Mouse (Mus musculus): ENCODE measurements around the gene Zscan5b. TPM values are rescaled to one million over a fixed set of nuclear protein-coding genes. Genes with fewer than 3 reads are reported as not detected.

The Zscan5b gene
- polyA plus RNA-seq, 1 experiment from 2014 or later, result not detected

GRCm38 (mm10) chr7:6284442-6285012 lies 62.4 kb downstream of the Zscan5b start:
- H3K27ac ChIP-seq, result no peak overlapping the region
- H3K4me3 ChIP-seq, result no peak overlapping the region
- H3K27me3 ChIP-seq, result no peaks in the 10 kb centered on the region
- 86% methylated on average over 4 of the region's 4 CpGs for whole genome bisulfite sequencing
- ATAC-seq (ENCODE audit: insufficient number of reproducible peaks, insufficient read depth, low FRiP score, low TSS enrichment, low read depth), result no peak
- no peaks in the 10 kb centered on the region for H3K9me3 ChIP-seq
- H3K4me1 ChIP-seq, result peaks cover 20% of the 10 kb centered on the region
- no peak overlapping the region for H3K9ac ChIP-seq
- H3K4me2 ChIP-seq, result no peak overlapping the region
- H3K36me3 ChIP-seq, result no peaks in the 10 kb centered on the region

DNA sequence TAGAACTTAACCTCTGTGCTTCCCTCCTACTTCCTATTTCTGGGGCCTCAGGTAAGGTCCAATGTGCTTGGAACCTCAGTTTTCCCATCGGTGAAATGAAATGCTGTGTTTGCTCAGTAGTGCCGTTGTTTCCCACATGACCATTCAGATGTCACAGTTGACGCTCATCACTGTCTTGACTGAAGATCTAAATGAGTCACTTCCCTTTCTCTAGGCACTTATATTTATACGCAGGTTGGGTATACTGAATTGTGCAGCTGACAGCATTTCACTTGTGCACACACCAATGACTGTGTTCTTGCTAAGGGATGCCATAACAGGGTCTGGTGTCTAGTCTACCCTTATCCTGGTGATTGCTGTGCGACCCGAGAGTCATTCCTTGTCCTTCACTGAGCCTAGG lies 63.3 kb downstream of the Zscan5b start:
- Histone ChIP-seq H3K4me1 (peaks cover 20% of the 10 kb centered on the region), H3K4me3 (0 out of 2 replicates have a peak overlapping the region, but pooled peaks have one; percentile 52), H3K27me3 (no peaks in the 10 kb centered on the region), H3K9ac (peak overlapping the region; percentile 75; the same call in 1 of the 2 replicates), H3K27ac (no peak overlapping the region), H3K4me2 (peak overlapping the region; percentile 71; the same call in 1 of the 2 replicates), H3K9me3 (no peaks in the 10 kb centered on the region), H3K36me3 (no peaks in the 10 kb centered on the region)
- WGBS, result 89% methylated on average over 6 of the region's 6 CpGs
- no peak for ATAC-seq (ENCODE audit: insufficient number of reproducible peaks, insufficient read depth, low FRiP score, low TSS enrichment, low read depth)

GRCm38 (mm10) chr7:6285842-6286705 lies 64.0 kb downstream of the Zscan5b start, which contains the start of gene Zfp667:
TSS of gene Zfp667 (plus strand) at chr7:6286579.
- H3K27ac ChIP-seq, result peak within 1 kb of the TSS; percentile 58
- no peaks in the 10 kb centered on the region for H3K9me3 ChIP-seq
- H3K27me3 ChIP-seq, result no peaks in the 10 kb centered on the region
- H3K4me3 ChIP-seq, result peak within 1 kb of the TSS; percentile 52
- H3K4me2 ChIP-seq, result peak within 1 kb of the TSS; percentile 71
- no peaks in the 10 kb centered on the region for H3K36me3 ChIP-seq
- H3K9ac ChIP-seq, result peak within 1 kb of the TSS; percentile 75
- ATAC-seq (ENCODE audit: insufficient number of reproducible peaks, insufficient read depth, low FRiP score, low TSS enrichment, low read depth), result peak; percentile 84
- 3% methylated on average over 50 of the region's 50 CpGs for WGBS
- peaks cover 20% of the 10 kb centered on the region for H3K4me1 ChIP-seq

DNA sequence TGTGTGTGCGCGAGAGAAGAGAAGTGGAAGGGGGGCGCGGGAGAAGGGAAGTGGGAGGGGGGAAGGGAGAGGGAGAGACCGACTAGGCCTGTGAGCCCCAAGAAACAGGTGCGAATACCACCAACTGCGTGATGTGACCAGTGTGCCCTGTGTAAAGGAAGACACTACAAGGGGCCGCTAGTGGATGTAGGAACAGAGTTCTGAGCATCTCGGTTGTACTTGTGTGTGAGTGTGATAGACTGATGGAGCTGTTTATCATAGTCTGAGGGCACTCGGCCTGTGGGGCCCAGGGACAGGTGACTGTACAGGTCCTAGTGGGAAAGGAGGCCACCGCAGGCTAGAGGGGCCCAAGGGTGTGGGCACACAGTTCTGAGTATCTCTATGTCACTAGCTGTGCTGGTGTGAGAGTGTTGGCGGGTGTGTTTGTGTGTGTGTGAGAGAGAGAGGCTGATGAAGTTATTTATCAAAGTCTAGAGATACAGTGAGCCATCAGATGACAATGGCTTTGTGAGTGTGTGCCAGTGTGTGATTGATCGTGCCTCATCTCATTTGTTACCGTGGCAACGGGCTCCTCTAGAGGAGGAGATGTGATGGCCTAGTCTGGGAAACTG lies 64.9 kb downstream of the Zscan5b start:
- ATAC-seq (ENCODE audit: insufficient number of reproducible peaks, insufficient read depth, low FRiP score, low TSS enrichment, low read depth), result peak; percentile 2
- Histone ChIP-seq H3K4me3 (peak overlapping the region; percentile 52), H3K4me2 (peak overlapping the region; percentile 71), H3K9me3 (no peaks in the 10 kb centered on the region), H3K36me3 (no peaks in the 10 kb centered on the region), H3K9ac (peak overlapping the region; percentile 75), H3K4me1 (peaks cover 20% of the 10 kb centered on the region), H3K27ac (peak overlapping the region; percentile 58), H3K27me3 (no peaks in the 10 kb centered on the region)
- WGBS, result 32% methylated on average over 15 of the region's 15 CpGs

Other genes with a start within 250 kb of the Zscan5b start
- not detected in 2 replicates for gene Vmn1r65, start 211.3 kb upstream of the Zscan5b start, polyA plus RNA-seq (2015; fragmentation: Nextera tagmentation; extraction: Ambion mirVana)
- gene Nlrp4c, start 177.1 kb upstream of the Zscan5b start, polyA plus RNA-seq (2015; fragmentation: Nextera tagmentation; extraction: Ambion mirVana), result not detected in 2 replicates
- 21.2 and 28.0 TPM in 2 replicates for gene Zfp787, start 66.3 kb upstream of the Zscan5b start, polyA plus RNA-seq (2015; fragmentation: Nextera tagmentation; extraction: Ambion mirVana)
- gene Zfp444, start 50.1 kb upstream of the Zscan5b start, polyA plus RNA-seq (2015; fragmentation: Nextera tagmentation; extraction: Ambion mirVana), result 69.5 and 76.0 TPM in 2 replicates
- gene Galp, start 25.2 kb upstream of the Zscan5b start, polyA plus RNA-seq (2015; fragmentation: Nextera tagmentation; extraction: Ambion mirVana), result not detected in 2 replicates
- gene Epp13, start 30.4 kb downstream of the Zscan5b start, polyA plus RNA-seq (2015; fragmentation: Nextera tagmentation; extraction: Ambion mirVana), result not detected in 2 replicates
- 8.3 and 9.7 TPM in 2 replicates for gene Zfp667, start 64.3 kb downstream of the Zscan5b start, polyA plus RNA-seq (2015; fragmentation: Nextera tagmentation; extraction: Ambion mirVana)
- 7.8 and 9.2 TPM in 2 replicates for gene Zfp583, start 109.0 kb downstream of the Zscan5b start, polyA plus RNA-seq (2015; fragmentation: Nextera tagmentation; extraction: Ambion mirVana)
- 3.1 and 4.0 TPM in 2 replicates for gene Gm3854, start 121.5 kb downstream of the Zscan5b start, polyA plus RNA-seq (2015; fragmentation: Nextera tagmentation; extraction: Ambion mirVana)
- gene Zfp78, start 141.0 kb downstream of the Zscan5b start, polyA plus RNA-seq (2015; fragmentation: Nextera tagmentation; extraction: Ambion mirVana), result 2.7 and 4.5 TPM in 2 replicates
- gene Zfp28, start 161.0 kb downstream of the Zscan5b start, polyA plus RNA-seq (2015; fragmentation: Nextera tagmentation; extraction: Ambion mirVana), result 12.8 and 13.7 TPM in 2 replicates
- gene Smim17, start 176.4 kb downstream of the Zscan5b start, polyA plus RNA-seq (2015; fragmentation: Nextera tagmentation; extraction: Ambion mirVana), result not detected in 2 replicates
- not detected in 2 replicates for gene Gm20715, start 188.0 kb downstream of the Zscan5b start, polyA plus RNA-seq (2015; fragmentation: Nextera tagmentation; extraction: Ambion mirVana)
- gene Olfr1344, start 216.4 kb downstream of the Zscan5b start, polyA plus RNA-seq (2015; fragmentation: Nextera tagmentation; extraction: Ambion mirVana), result not detected in 2 replicates
- gene Olfr1336, start 233.9 kb downstream of the Zscan5b start, polyA plus RNA-seq (2015; fragmentation: Nextera tagmentation; extraction: Ambion mirVana), result not detected in 2 replicates
- not detected in 2 replicates for gene Olfr1346, start 244.8 kb downstream of the Zscan5b start, polyA plus RNA-seq (2015; fragmentation: Nextera tagmentation; extraction: Ambion mirVana)

Data from embryonic facial prominence, embryonic 13.5 days (tissue).